Mouse (Mus musculus) hindlimb bud, embryonic 11.5 days (tissue): ENCODE results near the gene Fbln1.

Source experiments
- DNase-seq: peaks from one replicate; pipeline ENCODE4 v3.0.0-alpha.2; 2012; ENCODE audit warnings: low read depth, low spot score; ENCODE audit errors: extremely low spot score

Fbln1 gene

DNA sequence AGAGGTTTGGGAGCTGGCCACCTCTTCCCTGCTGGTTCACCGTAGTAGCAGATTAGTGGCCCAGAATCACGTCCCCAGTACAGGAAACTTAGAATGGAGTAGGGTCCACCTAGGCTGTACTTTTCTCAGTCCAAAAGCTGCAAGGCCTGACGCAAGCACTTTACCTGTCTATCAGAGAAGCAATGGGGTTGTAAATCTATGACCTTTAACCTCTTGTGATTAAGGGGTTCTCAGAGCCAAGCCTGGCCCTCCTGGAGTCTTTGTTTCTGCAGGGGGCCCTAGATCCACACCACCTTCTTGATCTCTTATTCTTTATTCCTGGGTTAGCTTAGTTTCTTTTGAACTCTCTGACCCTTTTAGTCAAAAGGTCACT, 940 bp downstream of the Fbln1 start:
- no peak for DNase-seq

DNA sequence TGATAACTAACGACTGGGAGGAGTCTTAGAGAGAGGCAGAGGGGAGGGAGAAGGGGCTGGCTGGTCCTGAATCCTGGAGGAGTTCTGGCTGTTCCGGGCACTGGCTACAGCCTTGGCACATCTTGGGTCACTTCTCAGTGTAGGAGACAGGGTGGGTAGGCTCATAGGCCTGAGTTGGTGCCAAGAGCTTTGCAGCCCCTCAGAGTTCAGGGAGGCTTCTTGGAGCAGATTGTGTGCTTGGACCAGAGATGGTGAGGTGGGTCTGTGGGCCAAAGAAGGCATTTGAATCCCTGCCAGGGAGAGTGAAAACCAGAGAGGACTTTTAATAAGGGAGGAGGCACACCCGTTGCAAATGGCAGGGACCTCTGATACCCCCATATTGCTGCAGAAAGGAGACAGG, 1.3 kb downstream of the Fbln1 start:
- DNase-seq = no peak

DNA sequence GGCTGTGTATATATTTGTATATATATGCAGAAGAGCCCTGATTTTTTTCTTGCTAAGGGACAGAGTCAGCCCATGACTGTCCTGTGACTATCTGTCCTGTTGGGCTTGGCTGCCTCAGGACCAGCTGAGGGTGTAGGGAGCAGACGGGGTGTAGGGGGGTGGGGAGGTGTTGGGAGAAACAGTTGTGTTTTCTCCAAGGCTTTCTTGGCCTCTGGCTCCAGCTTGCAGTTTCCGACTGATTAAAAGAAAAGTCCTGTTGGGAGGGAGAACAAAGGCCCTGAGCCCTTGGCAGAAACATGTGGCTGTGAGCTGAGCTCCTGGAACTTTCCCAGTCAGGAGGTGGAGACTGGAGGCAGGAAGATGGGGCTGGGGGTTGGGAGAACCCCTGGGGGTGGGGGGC, 2.0 kb downstream of the Fbln1 start:
- no peak for DNase-seq

DNA sequence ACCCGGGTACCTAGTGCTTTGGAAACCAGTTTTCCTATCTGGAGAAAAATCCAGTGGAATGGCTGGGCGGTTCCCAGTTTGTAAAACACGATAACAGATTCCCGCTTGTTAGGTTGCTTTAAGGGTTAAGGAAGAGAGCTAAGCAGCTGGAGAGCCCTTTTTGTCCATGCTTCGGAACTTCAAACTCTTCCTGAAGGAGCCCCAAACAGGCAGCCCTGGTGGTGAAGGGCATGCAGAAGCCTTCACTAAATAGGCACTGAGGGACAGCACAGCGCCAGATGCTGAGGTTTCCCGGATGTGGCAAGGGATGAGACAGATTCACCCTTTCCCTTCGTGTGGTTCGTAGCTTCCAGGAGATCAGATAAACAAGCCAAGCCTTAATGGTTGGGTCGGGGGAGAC, 2.6 kb downstream of the Fbln1 start:
- DNase-seq = no peak

DNA sequence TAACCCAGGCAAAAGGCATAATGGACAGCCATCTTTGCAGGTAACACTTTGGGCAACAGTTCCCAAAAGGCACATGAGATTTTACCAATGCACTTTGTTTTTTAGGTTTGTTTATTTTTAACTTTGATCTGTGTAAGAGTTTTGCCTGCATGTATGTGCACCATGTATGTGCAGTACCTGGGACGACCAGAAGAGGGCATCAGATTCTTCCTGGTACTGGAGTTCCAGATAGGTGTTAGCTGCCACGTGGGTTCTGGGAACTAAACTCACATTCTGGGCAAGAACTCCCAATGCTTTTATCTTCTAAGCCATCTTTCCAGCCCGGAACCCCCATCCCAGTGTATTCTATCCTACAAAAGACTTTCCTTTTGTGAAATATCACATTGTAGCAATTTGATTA, 3.6 kb downstream of the Fbln1 start:
- no peak for DNase-seq

DNA sequence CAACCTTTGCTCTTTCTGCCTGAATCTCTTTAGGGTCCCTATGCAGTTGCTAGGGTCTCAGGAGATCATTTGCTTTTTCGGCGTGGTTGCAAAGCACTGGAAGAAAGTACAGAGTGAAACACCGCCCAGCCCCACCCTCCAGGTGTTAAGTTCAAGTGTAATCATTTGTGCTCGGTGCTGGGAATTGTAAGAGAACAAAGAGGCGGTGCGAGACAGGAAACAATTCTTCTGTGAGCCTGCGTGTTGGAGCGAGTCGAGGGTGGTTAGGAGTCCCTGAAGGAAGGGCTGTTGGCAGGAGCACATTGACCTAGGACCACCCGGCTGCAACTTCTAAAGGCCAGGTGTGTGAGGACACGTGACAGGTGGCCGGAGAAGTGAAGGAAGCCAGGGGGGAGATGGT, 4.9 kb downstream of the Fbln1 start:
- no peak for DNase-seq

DNA sequence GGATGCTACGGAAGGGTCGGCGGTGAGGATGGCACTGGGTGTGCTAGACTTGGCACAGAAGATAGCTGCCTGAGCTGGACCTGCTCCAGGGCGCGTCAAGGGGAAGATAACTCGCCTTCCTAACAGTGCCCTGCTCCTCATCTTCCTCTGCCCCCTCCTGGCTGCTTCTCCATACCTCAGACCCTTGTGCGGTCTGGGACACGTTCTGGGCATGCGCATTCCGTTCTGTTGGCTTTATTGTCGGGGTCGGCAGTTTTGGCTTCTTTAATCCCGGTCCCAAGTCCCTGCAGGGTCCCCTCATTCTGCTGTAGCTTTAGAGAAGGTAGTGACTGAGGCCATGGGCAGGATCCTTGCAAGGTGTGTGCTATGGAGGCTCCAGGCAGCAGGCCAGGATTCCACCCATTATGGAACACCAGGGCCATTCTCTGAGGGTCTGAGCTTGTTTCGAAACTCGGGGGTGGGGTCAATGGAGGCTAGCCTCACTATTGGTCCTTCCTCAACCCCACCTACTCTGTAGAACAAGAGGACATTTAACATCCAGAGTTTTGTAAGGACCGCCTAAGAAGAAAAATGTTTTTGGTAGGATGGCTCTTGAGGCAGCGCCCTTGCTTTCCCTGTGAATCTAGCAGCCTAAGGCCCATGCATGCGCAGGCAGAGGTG, 5.5 kb downstream of the Fbln1 start:
- DNase-seq = no peak

DNA sequence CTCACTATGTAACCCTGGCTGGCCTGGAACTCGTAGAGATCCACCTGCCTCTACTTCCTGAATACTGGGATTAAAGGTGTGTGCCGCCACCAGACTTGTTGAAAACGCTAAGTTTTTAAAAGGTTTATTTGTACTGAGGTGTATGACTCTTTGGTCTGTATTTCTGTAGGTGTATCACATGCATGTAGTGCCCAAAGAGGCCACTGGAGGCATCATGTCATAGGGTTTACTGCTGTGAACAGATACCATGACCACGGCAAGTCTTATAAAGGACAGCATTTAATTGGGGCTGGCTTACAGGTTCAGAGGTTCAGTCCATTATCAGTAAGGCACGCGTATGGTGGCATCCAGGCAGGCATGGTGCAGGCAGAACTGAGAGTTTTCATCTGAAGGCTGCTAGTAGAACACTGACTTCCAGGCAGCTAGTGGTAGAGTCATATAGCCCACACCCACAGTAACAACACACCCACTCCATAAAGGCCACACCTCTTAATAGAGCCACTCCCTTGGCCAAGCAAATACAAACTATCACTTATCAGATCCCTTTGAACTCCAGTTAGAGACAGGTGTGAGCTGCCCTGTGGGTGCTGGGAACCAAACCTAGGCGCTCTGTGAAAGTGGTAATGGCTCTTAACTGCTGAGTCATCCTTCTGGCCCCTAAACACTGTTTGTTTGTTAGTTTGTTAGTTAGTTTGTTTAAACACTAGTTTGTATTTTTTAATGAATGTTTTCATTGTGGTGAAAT, 10.5 kb downstream of the Fbln1 start:
- no peak for DNase-seq

DNA sequence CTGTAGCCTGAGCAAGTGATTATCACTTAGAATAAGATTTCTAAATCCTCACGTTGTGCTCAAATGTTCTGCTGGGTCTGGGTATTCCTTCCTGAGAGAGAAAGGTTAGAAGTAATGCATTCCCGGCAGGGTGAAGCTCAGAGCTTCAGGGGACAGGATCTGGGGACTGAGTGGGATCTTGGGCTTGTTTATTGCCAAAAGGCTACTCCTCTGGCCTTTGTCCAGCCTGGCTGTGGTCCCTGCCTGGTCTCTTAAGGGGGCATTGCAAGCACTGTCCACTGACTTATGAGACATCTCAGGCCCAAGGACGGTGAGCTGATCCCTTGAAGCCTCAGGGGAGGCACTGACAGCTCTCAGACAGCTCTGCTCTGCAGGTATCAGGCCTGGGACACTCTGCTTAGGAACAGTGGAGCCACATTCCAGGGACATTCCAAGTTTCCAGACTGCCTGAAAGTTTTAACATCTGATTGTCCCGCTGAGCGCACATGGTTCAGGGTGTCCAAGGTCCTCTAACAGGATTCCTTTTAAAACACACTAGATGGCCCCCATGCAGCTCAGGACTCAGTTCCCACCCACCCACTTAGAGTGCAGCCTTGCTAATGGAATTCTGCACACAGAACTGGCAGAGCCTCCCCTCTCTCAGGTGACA, 13.0 kb downstream of the Fbln1 start:
- no peak for DNase-seq

DNA sequence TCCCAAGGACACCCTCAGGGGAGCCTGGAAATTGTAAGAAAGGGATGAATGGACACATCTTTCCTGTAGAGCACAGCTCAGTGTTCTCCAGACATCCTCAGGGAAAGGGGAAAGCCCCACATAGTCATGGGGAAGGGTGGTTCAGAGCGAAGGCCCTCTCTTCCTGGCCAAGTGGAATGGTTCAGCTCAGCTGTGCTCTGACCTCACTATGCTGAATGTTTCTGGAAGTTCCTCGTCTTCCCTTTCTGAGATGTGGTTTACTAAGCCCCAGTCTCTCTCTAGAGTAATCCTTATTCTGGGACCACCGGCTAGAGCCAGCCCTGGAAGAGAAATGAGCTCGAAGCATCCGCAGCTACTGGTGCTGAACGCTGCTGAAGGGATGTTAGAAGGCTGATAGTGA, 14.6 kb downstream of the Fbln1 start:
- no peak for DNase-seq

DNA sequence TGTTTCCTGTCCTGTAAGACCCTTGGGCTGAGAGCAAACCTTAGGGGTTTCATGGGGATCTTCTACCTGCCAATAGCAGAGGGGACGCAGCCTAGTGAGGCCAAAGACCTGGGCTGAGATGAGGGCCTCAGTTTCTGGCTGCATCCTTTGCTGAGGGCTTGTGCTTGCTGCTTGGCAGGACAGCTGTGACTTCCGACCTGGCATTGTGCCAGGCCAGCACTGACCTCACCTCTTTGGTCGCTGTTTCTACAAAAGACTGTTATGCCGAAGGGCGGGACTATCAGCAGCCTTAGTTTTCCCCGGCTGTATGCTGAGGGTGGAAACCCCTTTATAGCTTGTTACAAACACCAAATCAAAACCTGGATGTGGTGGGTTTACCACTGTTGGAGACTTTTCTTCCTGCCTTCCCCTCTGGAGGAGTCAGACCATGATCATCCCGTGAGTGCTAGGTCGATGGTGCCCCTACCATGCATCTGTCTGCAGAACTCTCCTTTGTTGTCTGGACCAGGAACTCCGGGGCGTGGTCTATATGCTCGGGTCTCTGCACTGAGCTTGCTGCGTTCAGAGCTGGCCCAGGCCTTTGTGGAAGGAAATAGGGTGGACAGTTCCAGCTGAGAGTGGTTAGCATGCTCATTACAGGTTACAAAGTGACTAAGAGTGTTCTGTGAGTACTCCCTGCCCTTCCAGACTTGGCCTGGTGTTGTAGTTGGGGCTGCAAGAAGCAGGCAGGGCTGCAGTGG, 15.5 kb downstream of the Fbln1 start:
- DNase-seq = no peak

DNA sequence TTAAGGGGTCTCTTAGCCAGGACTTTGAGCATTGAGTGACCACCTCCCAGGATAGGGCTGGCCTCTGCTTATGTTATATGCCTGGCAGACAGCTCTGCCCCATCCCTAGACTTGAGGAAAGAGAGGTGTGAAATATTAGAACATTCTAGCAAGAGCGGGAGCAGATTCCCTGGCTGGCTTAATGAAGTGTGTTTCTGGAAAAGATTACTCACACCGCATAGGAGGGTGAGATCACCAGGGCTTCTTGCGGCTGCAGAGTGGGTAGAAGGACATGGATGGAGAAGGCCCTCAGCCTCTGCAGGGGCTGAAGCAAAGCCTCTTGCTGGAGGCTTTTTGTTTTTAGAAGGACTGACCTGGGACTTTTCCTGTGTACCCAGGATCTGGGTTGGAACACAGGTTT, 19.9 kb downstream of the Fbln1 start:
- DNase-seq = no peak

DNA sequence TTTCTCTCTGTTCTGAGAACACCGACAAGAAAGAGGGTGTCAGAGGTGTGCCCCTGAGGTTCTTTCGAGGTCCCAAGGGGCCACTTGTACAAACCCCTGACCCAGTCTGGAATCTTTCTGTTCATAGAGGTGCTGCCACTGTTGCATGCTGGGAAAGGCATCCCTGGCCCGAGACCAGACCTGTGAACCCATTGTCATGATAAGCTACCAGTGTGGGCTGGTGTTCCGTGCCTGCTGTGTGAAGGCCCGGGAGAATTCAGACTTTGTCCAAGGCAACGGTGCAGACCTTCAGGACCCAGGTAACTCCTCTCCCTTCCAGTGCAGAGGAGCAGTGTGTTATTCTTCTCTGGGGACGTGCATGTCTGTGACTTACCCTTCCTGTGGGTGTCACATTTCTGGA, 21.1 kb downstream of the Fbln1 start:
- DNase-seq = no peak

DNA sequence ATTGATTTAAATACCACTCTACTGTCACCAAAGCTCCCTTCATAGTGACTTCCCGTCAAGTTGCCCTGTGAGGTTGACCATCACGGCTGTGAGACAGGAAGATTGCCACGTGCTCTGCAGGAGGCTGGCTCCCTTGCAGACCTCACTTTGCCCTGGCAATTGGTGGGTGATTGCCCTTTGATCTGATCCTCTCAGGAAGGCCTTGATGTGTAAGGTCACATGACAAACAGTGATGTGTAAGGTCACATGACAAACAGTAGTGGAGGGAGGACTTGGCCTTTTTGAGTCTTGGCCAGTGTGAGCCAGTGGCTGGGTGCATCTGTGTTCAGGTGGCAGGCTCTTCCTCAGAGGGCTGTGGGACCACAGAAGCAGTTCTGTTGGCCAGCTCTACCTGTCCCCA, 22.8 kb downstream of the Fbln1 start:
- DNase-seq = no peak

DNA sequence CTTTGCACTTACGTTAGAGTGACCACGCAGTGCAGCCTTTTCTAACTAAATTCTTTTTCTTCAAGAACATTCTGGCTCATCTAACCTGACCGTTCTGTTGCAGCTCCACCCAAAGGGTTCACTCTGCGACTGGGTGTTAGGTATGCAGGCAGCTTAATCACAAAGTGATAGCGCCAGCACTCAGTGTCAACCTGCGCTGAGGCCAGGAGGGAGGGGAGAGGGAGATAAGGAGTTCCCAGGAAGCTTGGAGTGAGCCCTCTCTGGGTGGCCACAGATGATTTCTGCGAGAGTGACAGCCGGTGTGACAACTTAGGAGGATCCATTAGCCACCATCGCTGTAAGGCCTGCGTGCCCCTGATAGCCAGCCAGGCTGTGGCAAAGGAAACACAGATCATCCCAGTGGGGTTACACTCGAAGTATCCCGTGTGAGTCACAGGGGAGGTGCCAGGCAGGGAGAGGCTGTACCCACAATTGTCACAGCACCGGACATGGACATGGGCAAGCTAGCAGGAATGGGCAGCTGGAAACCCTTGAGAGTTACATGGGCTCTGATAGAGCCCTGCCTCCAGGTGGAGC, 24.3 kb downstream of the Fbln1 start:
- no peak for DNase-seq

DNA sequence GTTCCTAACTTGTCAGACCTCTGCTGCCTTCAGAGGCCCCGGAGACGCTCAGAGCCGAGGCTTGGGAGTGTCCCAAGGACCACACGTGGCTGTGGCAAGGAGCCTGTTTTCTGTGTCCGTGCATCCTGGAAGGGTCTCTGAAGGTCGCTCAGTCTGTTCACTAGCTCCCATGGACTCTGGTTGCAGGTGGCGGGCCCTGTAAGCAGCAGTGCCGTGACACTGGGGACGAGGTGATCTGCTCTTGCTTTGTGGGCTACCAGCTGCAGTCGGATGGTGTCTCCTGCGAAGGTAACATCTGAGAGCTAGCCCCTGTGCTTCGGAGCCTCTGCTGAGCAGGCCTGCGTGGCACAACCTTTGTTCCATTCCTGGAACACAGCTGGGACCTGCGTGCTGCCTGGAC, 24.9 kb downstream of the Fbln1 start:
- DNase-seq = no peak

DNA sequence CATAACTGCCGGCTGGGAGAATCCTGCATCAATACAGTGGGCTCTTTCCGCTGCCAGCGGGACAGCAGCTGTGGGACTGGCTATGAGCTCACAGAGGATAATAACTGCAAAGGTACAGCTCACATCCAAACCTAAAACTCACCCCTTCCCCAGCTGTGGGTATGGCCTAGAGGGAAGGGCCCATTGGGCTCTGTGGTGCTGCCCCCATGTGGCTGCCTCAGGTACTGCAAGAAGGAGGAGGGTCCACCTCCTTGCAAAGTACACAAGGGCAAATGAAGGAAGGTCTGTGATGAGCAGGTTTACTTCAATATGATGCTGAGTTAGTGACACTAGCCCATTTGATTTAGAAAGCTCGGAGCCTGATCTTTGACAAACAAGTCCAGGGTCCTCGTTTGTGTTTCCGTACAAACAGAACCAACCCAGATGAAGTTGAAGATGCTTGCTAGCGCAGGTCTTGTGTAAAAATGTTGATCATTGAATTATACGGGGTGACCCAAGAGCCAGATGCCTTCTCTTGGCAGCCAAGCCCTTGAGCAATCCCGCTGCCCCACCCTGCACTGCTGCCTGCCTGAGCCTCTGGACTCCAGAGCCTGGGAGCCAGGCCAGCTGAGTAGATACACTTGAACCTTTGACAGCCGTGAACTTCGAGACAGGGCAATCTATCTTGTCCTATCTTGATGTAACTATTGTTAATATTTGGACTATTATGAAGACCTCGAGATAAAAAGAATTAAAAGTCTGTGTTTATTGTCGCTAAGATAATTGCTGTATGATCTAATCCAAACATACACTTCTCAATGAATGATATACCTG, 25.9 kb downstream of the Fbln1 start:
- peak; percentile 54 for DNase-seq

DNA sequence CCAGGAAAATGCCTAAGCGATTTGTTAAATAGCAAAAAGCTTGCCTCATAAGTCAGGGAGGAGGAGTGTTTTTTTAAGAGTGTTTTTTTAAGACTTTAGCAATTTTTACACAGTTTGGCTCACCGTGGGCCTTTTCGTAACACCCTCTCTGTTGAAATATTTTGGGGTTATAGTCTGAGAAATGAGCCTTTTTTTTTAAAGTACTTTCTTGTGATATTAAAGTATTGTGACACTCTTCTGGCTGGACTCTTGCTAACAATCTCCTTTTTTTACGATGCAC, 26.4 kb downstream of the Fbln1 start:
- no peak for DNase-seq

DNA sequence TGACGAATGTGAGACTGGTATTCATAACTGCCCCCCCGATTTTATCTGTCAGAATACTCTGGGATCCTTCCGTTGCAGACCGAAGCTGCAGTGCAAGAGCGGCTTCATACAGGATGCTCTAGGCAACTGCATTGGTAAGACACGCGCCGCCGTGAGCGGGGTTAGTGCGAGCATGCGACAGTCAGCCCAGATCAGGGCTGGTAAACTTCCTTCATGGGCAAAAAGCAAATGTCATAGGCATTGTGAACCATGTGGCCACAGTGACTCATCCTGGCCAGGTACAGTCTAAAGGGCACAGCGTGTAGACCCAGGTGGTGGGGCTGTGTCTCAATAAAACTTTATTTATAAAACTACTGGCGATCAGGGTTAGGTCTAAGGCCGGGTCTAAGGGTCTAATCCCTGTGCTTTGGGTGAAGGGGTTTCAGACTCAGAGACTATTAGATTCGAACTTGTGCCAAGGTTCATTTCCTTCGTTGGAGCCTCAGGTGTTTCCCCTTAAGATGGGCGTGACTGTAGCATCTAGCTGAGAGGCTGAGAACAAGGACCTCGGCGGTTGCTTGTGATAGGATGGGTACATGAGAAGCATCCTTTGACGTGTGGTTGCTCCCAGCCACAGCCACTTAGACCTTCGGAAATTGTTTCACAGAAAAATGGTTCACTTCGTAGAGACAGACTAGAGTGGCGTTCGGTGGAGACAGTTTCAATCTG, 26.9 kb downstream of the Fbln1 start:
- DNase-seq = no peak

DNA sequence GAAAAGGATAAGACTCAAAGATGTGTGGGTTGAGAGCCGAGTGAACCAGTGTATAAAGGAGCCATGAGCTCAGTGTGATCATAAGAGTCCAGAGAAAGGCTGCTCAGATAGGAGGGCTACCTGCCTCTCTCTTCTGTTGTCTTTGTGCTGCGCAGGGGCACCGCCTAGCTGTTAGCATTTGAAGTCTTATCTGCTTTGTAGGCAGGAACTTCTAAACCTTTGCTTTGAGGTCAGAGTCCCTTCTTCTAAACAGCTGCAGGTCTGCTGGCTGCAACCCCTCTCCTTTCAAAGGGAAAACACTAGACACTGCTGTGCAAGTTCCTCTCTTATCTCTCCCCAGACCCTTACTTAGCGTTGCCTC, 27.5 kb downstream of the Fbln1 start:
- DNase-seq = no peak
